Mouse (Mus musculus) common myeloid progenitor, adult 5-6 weeks (primary cell): ENCODE measurements around the gene Grk5. TPM values are rescaled to one million over a fixed set of nuclear protein-coding genes. Genes with fewer than 3 reads are reported as not detected.

Experiments used
- ATAC-seq: replicated peaks from 2 replicates; pipeline ENCODE4 v1.8.0; 2016; ENCODE audit warnings: low read depth, mild to moderate bottlenecking, moderate TSS enrichment, inconsistent platforms; ENCODE audit not compliant: poor library complexity, severe bottlenecking
- total RNA-seq: library from RNA; stranded (forward); fragments of 200-1000, 187-1606 nt; gene quantifications from 2 replicates; pipeline ENCODE4 v1.2.3, GENCODE M21; 2017

Grk5 gene
- total RNA-seq, 1 experiment from 2014 or later: 3.3 TPM

- ATAC-seq: peak; percentile 100
These were observed 251.0 kb downstream of the Grk5 start, which contains the start of gene Zfp950 for GRCm38 (mm10) chr19:61140342-61141206. Zfp950 (minus strand) TSS chr19:61140840.

- no peak for ATAC-seq
These were observed 251.8 kb downstream of the Grk5 start for GRCm38 (mm10) chr19:61141299-61141698.

Other genes with a start within 250 kb of the Grk5 start
- 1.4 and 1.5 TPM in 2 replicates for gene Nanos1, start 133.8 kb upstream of the Grk5 start, total RNA-seq
- 459 and 477 TPM in 2 replicates for gene Eif3a, start 99.1 kb upstream of the Grk5 start, total RNA-seq
- 19.9 and 27.8 TPM in 2 replicates for gene Fam45a, start 78.2 kb upstream of the Grk5 start, total RNA-seq
- 3.5 and 4.4 TPM in 2 replicates for gene Sfxn4, start 28.3 kb upstream of the Grk5 start, total RNA-seq
- 109 and 117 TPM in 2 replicates for gene Prdx3, start 15.2 kb upstream of the Grk5 start, total RNA-seq